In the genomic region with DNA sequence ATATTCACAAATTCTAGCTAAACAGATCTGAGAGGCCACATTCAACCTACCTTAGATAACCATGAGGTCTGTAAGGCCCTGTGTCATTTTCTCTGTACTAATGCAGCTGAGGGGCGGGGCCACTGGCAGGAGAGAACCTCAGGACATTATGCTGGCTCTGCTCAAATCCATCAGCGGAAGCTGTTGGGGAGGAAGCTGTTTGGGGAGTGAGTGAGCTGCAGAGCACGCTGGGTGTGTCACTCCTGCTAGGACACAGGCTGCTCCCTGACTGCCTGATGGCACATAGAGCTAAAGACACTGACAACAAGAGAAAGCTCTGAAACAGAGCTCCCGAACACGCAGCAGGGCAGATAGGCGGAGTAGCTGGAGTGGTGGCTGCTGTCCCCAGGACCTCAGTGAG, we compare ENCODE assay signal across 14 mouse cellular contexts. TPM values are rescaled to one million over a fixed set of nuclear protein-coding genes. Genes with fewer than 3 reads are reported as not detected.
DNase-seq lines count a peak whose midpoint lies in the region.
"Had no signal": no experiment of that assay in that cellular context is flagged by ENCODE, and none has a peak within 500 bp of the region (broad histone marks: within the 10 kb centered on the region; RNA-seq: fewer than 3 reads in every experiment).

No protein-coding gene starts in this region.

- intact Hi-C loops in gastrocnemius, postnatal 36 days (cut with DNase I) = no loop called here
- intact Hi-C loops in heart, postnatal 10 days (cut with DNase I) = no loop called here
- intact Hi-C loops in gastrocnemius, postnatal 14 days (cut with DNase I; ENCODE audit: low total_unique reads) = no loop called here

- peak; percentile 12 to 18 for DNase-seq in gastrocnemius, adult 8-10 months (ENCODE audit: low spot score in 2 of 2)
- DNase-seq in gastrocnemius, postnatal 36 days = no peak
- DNase-seq in heart, adult 9 months (ENCODE audit: low spot score in 2 of 2) = peak; percentile 18 to 31
- no peak for DNase-seq in heart, postnatal 10 days
- DNase-seq in gastrocnemius, postnatal 14 days = peak; percentile 22
- DNase-seq in c-Kit-positive CD71-positive TER-119-positive erythroid progenitor cells, embryonic 14.5 days (ENCODE audit: low spot score) = no peak
- DNase-seq: adrenal gland, adult 2 months; adrenal gland, postnatal 25 days; cerebellum, adult 2 months; cerebellum, postnatal 10 days; forebrain, postnatal 0 days; kidney, adult 11 months had no signal

RNA-seq across cellular contexts. Expression of gene Htr6, which starts 44.7 kb away (rescaled TPM):
- total RNA-seq in gastrocnemius, adult 8-10 months (2022) = not detected
- total RNA-seq in gastrocnemius, postnatal 36 days (2021) = not detected
- not detected for total RNA-seq in heart, postnatal 10 days (2021)
- not detected for total RNA-seq in gastrocnemius, postnatal 14 days (2021)
- total RNA-seq: CH12.LX; hematopoietic stem cell, adult 5-6 weeks had no signal

RNA-seq across cellular contexts. Expression of gene Tmco4, which starts 58.0 kb away (rescaled TPM):
- total RNA-seq in gastrocnemius, adult 8-10 months (2022) = 10 to 100 TPM; 10.2 to 16.9 (median 12.0) TPM
- total RNA-seq in gastrocnemius, postnatal 36 days (2021) = 1 to 10 TPM; 4.0 to 6.1 TPM
- 10 to 100 TPM; 12.7 to 13.9 TPM for total RNA-seq in heart, postnatal 10 days (2021)
- total RNA-seq in gastrocnemius, postnatal 14 days (2021) = 1 to 10 TPM; 3.4 to 3.5 TPM

Comparison
In these comparisons a context has a peak if more than half of its experiments do, and no peak if none do; other contexts are left out.
1. DNase-seq: peak in gastrocnemius, adult 8-10 months (2 of 2), heart, adult 9 months (2 of 2) and gastrocnemius, postnatal 14 days (single experiment); none in gastrocnemius, postnatal 36 days (0 of 2), heart, postnatal 10 days (0 of 2) and c-Kit-positive CD71-positive TER-119-positive erythroid progenitor cells, embryonic 14.5 days (single experiment).